11 mouse cellular contexts compared by ENCODE assay signal in genomic region chr14:25513496-25513895, GRCm38 (mm10). TPM values are rescaled to one million over a fixed set of nuclear protein-coding genes. Genes with fewer than 3 reads are reported as not detected.
A peak's percentile ranks its signal among the peaks of the same experiment; 100 is the strongest.
DNase-seq lines count a peak whose midpoint lies in the region; ATAC-seq and TF ChIP-seq lines count a peak whose summit lies in the region.
"Had no signal": no experiment of that assay in that cellular context is flagged by ENCODE, and none has a peak within 500 bp of the region (broad histone marks: within the 10 kb centered on the region; RNA-seq: fewer than 3 reads in every experiment).

No protein-coding gene starts in this region.

- H3K27ac ChIP-seq in hindbrain, embryonic 13.5 days = peak overlapping the region; percentile 82
- H3K27ac ChIP-seq in neural tube, embryonic 13.5 days (replicated peaks) = peak overlapping the region; percentile 68; the same call in 1 of the 2 replicates
- H3K27ac ChIP-seq in layer of hippocampus, adult 2 months = no peak overlapping the region
- H3K27ac ChIP-seq: liver, embryonic 13.5 days had no signal

- H3K9ac ChIP-seq in hindbrain, embryonic 13.5 days = no peak overlapping the region
- H3K9ac ChIP-seq in neural tube, embryonic 13.5 days = peak overlapping the region; percentile 18; the same call in 1 of the 2 replicates
- H3K9ac ChIP-seq: liver, embryonic 13.5 days had no signal

- peaks cover 19% of the 10 kb centered on the region for H3K36me3 ChIP-seq in hindbrain, embryonic 13.5 days
- H3K36me3 ChIP-seq in neural tube, embryonic 13.5 days = peaks cover 14% of the 10 kb centered on the region; the same call in 1 of the 2 replicates

- H3K4me2 ChIP-seq in hindbrain, embryonic 13.5 days = no peak overlapping the region
- no peak overlapping the region for H3K4me2 ChIP-seq in neural tube, embryonic 13.5 days
- H3K4me2 ChIP-seq: liver, embryonic 13.5 days had no signal

- peak; percentile 65 to 81 for DNase-seq in heart, adult 18-20 months
- no peak for DNase-seq in heart, postnatal 25 days (ENCODE audit: low spot score)
- peak; percentile 72 to 81 for DNase-seq in gastrocnemius, adult 8-10 months (ENCODE audit: low spot score in 2 of 2)
- DNase-seq in lung, postnatal 14 days = no peak
- no peak for DNase-seq in layer of hippocampus, adult 2 months (ENCODE audit: low spot score in 2 of 2)
- no peak for DNase-seq in left cerebral cortex, postnatal 10 days (ENCODE audit: extremely low spot score in 1 of 2, low spot score in 2 of 2)
- DNase-seq: adrenal gland, adult 2 months; kidney, adult 8-10 months; liver, embryonic 13.5 days had no signal

- 65% methylated on average over 8 of the region's 8 CpGs for WGBS in hindbrain, embryonic 13.5 days
- 57% methylated on average over 8 of the region's 8 CpGs for WGBS in neural tube, embryonic 13.5 days

- no peaks in the 10 kb centered on the region for H3K9me3 ChIP-seq in hindbrain, embryonic 13.5 days
- H3K9me3 ChIP-seq in neural tube, embryonic 13.5 days = no peaks in the 10 kb centered on the region
- H3K9me3 ChIP-seq: liver, embryonic 13.5 days had no signal

- H3K4me1 ChIP-seq in hindbrain, embryonic 13.5 days (replicated peaks) = peaks cover 93% of the 10 kb centered on the region
- H3K4me1 ChIP-seq in neural tube, embryonic 13.5 days (replicated peaks) = peaks cover 98% of the 10 kb centered on the region

- no peak for ATAC-seq in hindbrain, embryonic 13.5 days (ENCODE audit: low FRiP score)
- ATAC-seq in neural tube, embryonic 13.5 days (ENCODE audit: low read depth) = no peak

- no peaks in the 10 kb centered on the region for H3K27me3 ChIP-seq in hindbrain, embryonic 13.5 days
- H3K27me3 ChIP-seq in neural tube, embryonic 13.5 days = no peaks in the 10 kb centered on the region
- H3K27me3 ChIP-seq: liver, embryonic 13.5 days had no signal

- no peak overlapping the region for H3K4me3 ChIP-seq in hindbrain, embryonic 13.5 days
- no peak overlapping the region for H3K4me3 ChIP-seq in neural tube, embryonic 13.5 days
- H3K4me3 ChIP-seq in layer of hippocampus, adult 2 months = no peak overlapping the region
- H3K4me3 ChIP-seq: liver, embryonic 13.5 days had no signal

- intact Hi-C loops in heart, postnatal 25 days (cut with DNase I) = no loop called here
- intact Hi-C loops in left cerebral cortex, postnatal 10 days (cut with DNase I) = no loop called here

- no peak for TF ChIP-seq CTCF in layer of hippocampus, adult 2 months (conservative IDR thresholded peaks at IDR 0.05)

RNA-seq across cellular contexts. Expression of gene Zmiz1, which starts 54.5 kb away (rescaled TPM):
- total RNA-seq in heart, adult 18-20 months (2021) = 10 to 100 TPM; 32.5 to 38.5 TPM
- total RNA-seq in heart, postnatal 25 days (2021) = 10 to 100 TPM; 40.2 to 49.9 TPM
- total RNA-seq in gastrocnemius, adult 8-10 months (2022) = 10 to 100 TPM; 18.5 to 28.7 (median 21.8) TPM
- polyA plus RNA-seq in hindbrain, embryonic 13.5 days (2015; fragmentation: Nextera tagmentation; extraction: Ambion mirVana) = 58.5 and 65.3 TPM in 2 replicates
- polyA plus RNA-seq in neural tube, embryonic 13.5 days (2015; fragmentation: Nextera tagmentation; extraction: Ambion mirVana) = 57.2 and 66.2 TPM in 2 replicates
- total RNA-seq in layer of hippocampus, adult 2 months (2021) = 10 to 100 TPM; 87.7 to 99.3 TPM
- total RNA-seq in left cerebral cortex, postnatal 10 days (2021) = 100 to 1,000 TPM; 105 to 106 TPM

Comparison
In these comparisons a context has a peak if more than half of its experiments do, and no peak if none do; other contexts are left out.
1. DNase-seq: peak in heart, adult 18-20 months (2 of 2) and gastrocnemius, adult 8-10 months (2 of 2); none in heart, postnatal 25 days (single experiment), lung, postnatal 14 days (single experiment), layer of hippocampus, adult 2 months (0 of 2) and left cerebral cortex, postnatal 10 days (0 of 2).